Mouse (Mus musculus) small intestine, adult 2 months (tissue): Measurements from ENCODE around the gene Kcnq4.

Experiments
- CTCF ChIP-seq: fragments of 200-500 bp; IDR thresholded peaks from 2 replicates; pipeline ENCODE4 v1.5.1; 2012; ENCODE audit warnings: low read depth, mild to moderate bottlenecking, control low read depth, inconsistent platforms, low read length, moderate library complexity, mixed read lengths; ENCODE audit not compliant: insufficient replicate concordance, insufficient read length; ENCODE audit errors: extremely low read depth
- POLR2A ChIP-seq: fragments of 200-500 bp; IDR thresholded peaks from 2 replicates; pipeline ENCODE4 v1.6.1; 2012; ENCODE audit warnings: low read depth, mild to moderate bottlenecking, control low read depth, inconsistent platforms, low read length, moderate library complexity

DNA sequence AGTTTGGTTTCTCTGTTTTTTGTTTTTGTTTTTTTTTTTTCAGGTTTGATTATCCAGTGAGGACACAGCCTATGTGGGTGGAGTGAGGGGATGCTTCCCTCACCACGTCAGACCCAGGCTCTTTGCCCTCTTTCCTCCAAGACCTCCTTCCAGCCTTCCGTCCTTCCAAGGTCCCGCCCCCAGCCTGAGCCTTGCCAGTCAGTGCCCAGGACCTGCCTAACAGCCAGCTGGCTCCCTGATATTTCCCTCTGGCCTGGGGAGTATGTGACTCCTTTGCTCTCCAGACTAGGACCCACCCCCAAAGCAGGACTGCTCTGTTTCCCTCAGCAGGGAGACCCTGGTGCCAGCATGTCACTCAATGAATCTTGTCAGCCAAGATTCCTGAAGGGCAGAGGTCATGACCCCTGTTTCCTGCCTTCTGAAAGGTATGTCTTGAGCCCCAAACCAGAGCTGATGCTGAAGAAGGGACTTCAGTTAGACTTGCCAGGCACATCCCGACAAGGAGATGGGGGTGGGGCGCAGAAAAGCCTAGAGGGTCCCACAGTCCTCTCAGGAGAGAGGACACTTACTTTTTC is 22.8 kb downstream of the Kcnq4 start:
- TF ChIP-seq CTCF (no peak), POLR2A (no peak)
